Mouse (Mus musculus): ENCODE results near the gene Lin7a.

Gene Lin7a

GRCm38 (mm10) chr10:107251801-107252502 lies 19.5 kb upstream of the Lin7a start:
- no peak for DNase-seq (ENCODE audit: low spot score in 2 of 2)

DNA sequence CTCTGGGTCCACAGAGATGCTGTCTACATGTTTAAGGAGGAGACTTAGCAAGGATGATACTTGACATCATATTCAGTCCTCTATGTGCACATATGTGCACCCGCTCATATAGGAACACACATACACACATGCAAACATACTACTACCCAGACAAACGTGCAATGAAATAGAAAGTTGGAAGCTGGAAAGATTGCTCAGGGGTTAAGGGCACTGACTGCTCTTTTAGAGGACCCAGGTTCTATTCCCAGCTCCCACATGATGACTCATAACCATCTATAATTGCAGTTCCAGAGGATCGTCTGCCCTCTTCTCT lies 19.0 kb upstream of the Lin7a start:
- no peak for DNase-seq (ENCODE audit: low spot score in 2 of 2)

- no peak for DNase-seq (ENCODE audit: low spot score in 2 of 2)
Observed at GRCm38 (mm10) chr10:107253191-107253965, 18.1 kb upstream of the Lin7a start.

DNA sequence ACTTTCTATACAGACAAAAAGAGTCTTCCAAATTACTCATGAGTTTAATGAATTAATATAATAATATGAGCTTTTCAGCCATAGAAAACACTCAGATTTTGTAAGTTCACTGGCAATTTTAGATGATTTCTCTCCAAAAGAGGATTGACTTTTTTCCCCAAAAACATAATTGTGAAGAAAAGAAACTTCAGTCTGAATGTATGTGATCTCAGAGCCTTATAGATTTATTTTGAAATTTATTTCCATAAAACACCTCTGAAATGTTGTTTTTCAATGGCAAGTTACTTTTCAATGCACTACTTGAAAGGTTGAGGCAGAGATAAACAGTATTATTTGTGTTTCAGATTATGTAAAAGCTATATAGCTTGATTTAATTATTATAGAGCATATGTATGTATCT lies 16.8 kb upstream of the Lin7a start:
- no peak for DNase-seq (ENCODE audit: low spot score in 2 of 2)

GRCm38 (mm10) chr10:107255351-107256050 lies 16.0 kb upstream of the Lin7a start:
- DNase-seq (ENCODE audit: low spot score in 2 of 2), result no peak

DNA sequence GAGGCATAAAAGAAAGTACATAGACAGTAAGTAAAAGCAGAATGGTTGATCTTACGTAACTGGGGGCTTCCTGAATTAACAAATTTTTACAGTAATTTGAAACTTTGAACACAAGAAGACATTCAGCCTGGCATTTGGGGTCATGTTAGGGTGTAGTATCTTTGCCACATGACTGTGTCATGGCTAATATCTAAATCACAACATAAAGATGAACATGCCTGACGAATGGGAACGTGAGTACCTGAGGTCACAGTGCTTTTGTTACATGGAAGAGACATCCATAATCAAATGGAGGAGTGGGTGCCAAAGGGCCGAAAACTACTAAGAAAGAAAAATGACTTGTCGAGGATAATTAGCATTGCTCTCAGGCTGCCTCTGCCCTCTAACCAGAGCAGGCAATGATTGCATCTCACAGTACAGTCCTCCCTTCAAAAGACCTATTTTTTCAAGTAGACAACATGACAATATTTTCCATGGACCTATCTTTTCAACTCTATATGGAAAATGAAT lies 15.0 kb upstream of the Lin7a start:
- no peak for DNase-seq (ENCODE audit: low spot score in 2 of 2)

DNA sequence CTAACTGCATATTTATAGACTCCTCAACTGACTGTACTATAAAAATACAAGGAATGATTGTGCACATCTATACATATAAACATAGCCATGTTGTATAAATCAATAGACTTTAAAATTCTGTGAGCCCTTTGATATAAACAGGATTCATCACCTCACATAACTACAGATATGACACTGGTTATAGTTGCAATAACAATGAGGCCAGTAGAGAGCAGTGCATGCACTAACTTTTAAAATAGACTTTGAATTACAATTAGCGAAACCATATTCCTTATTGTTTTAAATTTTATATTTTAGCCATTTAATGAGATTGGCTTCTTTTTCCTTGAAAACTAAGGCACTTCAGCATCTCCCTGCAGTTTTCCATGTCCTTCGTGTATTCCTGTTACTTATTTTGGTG lies 11.1 kb upstream of the Lin7a start:
- no peak for DNase-seq (ENCODE audit: low spot score in 2 of 2)

DNA sequence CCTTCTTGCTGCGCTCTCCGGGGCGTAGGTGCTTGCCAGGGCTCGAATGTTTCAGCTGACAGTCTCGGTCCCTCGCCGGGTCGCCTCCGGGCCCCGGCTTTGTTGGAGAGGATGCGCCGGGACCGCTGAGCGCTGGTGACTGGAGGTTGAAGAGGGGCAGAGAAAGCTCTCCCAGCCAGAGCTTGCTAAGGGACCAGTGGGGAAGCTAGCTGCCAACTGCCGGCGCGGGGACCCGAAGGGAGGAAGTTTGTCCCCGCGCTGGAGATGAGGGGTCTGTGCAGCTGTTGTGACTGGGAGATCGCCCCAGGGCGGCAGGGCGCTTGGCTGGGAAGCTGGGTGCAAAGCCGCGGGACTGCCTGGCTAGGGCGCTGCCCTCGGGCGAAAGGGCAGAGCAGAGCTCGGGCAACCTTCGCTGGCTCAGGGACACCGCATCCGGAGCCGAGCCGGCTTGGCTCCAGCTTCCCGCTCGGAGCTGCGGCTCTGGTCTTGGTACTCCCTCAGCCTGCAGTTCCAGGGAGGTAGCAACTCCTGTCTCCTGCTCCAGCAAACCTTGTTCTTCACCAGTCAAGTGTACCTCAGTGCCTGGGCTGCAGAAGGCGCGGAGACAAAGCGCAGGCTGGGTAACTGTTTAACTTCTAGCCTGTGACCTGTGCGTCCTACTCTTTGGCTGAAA lies 781 bp downstream of the Lin7a start:
- DNase-seq (ENCODE audit: low spot score in 2 of 2), result no peak

- DNase-seq (ENCODE audit: low spot score in 2 of 2), result no peak
Observed at GRCm38 (mm10) chr10:107272804-107273145, 1.3 kb downstream of the Lin7a start.

- no peak for DNase-seq (ENCODE audit: low spot score in 2 of 2)
Observed at GRCm38 (mm10) chr10:107273848-107274247, 2.4 kb downstream of the Lin7a start.

GRCm38 (mm10) chr10:107274785-107275184 lies 3.3 kb downstream of the Lin7a start:
- no peak for DNase-seq (ENCODE audit: low spot score in 2 of 2)

DNA sequence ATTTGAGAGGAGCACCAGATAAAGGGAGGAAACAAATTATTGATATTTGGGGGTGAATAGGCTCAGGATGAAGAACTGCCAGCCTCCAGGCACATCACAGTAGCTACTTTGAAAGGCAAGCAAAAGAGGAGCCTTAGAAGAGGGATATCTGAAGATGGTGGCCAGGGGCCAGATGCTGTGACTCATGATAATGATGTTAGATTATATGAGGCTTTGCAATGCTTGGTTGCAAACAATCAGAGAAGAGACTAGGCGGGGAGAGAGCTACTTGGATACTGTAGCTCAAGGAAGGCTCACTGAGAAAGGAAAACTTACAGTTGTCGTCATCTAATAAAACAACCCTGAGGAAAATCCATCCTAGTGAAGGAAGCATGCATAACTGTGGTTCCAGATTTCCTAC lies 5.2 kb downstream of the Lin7a start:
- DNase-seq (ENCODE audit: low spot score in 2 of 2), result no peak

DNA sequence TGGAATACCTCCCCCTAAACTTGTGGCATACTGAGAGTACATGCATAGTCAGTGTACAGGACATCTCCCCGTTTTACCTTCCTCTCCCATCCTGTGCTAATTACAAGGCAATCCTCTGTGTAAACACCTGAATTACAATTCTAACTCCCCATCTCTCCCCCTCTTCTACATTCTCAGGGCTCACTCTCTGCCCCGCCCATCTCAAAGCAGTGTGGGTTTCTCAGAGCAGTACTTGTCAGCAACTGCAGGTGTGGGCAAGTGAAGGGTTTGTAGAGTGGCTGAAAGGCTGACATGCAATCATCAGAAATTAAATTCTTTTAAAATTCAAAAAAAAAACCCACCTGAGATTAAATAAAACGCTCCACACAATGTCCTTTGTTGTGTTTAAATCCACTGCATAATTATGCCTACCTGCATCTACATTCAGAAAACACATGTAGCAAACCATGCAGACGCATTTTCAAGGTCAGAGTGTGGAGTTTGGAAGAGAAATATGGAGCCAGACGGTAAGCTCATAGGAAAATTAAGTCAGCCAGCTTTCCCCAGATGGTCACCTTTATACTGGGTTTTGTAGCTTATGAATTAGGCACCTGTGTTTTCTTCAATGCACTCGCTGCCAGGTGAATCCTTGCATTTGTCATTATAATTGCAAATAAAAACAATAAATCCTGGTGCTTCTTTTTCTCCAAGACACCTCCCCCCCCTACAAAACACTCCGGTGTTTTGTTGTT lies 22.6 kb downstream of the Lin7a start:
- no peak for DNase-seq (ENCODE audit: low spot score in 2 of 2)

- DNase-seq (ENCODE audit: low spot score in 2 of 2), result no peak
Observed at GRCm38 (mm10) chr10:107300587-107301248, 29.2 kb downstream of the Lin7a start.

GRCm38 (mm10) chr10:107310964-107311490 lies 39.5 kb downstream of the Lin7a start:
- DNase-seq (ENCODE audit: low spot score in 2 of 2), result no peak

DNA sequence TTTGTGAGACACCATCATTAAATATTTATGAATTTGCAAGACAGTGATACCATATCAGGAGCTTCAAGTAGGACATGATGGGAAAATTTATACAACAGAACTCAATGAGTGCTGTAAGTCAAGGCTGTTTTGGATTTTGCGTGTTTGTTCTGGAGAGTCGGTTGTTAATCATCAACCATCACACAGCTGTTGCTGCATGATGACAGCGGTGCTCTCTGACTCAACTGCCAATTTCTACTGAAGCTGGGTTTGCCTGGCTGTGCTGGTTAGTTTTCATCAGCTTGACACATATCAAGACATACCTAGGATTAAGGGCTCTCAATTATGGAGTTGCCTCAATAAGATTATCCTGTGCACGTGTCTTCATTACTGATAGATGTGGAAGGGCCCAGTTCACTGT lies 41.1 kb downstream of the Lin7a start:
- DNase-seq (ENCODE audit: low spot score in 2 of 2), result no peak

DNA sequence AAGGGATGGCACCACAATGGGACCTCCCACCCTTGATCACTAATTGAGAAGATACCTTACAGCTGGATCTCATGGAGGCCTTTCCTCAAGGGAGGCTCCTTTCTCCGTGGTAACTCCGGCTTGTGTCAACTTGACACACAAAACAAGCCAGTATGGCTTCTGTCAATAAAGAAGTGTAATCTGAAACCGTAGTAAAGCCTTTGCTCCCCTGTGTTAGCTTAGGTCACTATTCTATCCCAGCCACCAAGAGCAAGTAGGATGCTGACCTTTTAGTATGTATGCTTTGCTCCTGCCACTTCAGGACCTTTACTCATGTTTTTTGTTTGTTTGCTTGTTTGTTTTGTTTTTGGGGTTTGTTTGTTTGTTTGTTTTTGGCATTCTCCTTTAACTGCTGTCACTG lies 41.9 kb downstream of the Lin7a start:
- no peak for DNase-seq (ENCODE audit: low spot score in 2 of 2)

GRCm38 (mm10) chr10:107315251-107315650 lies 43.8 kb downstream of the Lin7a start:
- DNase-seq (ENCODE audit: low spot score in 2 of 2), result no peak

GRCm38 (mm10) chr10:107315681-107316080 lies 44.2 kb downstream of the Lin7a start:
- DNase-seq (ENCODE audit: low spot score in 2 of 2), result no peak

DNA sequence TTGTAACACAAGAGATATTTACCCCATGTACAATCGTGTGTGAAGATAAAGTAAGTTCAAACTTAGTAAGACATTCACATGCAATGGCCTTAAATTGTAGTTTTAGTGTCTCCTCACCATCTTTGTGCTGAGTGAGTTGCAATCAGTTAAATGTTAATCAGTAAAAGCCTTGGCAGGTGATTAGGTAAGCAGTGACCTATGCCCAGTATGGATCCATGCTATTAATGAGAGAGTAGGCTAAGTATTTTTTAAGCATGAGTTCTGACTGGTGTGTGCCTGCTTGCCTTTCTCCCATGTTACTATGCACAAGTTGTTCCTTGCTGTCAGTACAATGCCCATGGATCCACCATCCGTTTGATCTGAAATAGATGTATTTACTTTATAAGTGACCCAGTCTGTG lies 44.6 kb downstream of the Lin7a start:
- no peak for DNase-seq (ENCODE audit: low spot score in 2 of 2)

DNA sequence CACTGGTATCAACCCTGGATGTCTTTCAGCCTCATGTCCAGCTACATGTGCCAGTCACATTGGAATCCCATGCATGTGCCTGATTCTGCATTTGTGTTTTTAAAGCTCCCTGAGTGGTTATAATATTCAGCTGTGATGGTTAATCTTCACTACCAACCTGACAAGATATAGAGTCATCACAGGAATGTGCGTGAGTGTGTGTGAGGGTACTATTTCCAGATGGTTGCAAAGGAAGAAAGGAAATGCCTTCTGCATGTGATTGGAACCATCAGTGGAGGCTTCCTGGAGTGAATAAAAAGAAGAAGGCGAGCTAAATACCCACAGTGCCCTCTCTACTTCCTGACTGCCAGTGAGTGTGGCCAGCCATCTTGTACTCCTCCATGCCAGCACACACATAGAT lies 48.2 kb downstream of the Lin7a start:
- DNase-seq (ENCODE audit: low spot score in 2 of 2), result no peak

Data from heart, adult 9 months (tissue).